Mouse (Mus musculus) neutrophil, adult 59 days (primary cell): ENCODE results near the gene Fance. TPM values are rescaled to one million over a fixed set of nuclear protein-coding genes. Genes with fewer than 3 reads are reported as not detected.

Source experiments
- total RNA-seq, 2 experiments: library from RNA; stranded (reverse); gene quantifications; 1 replicate in 1 of 2; 2 replicates in 1 of 2; pipeline ENCODE4 v1.2.4; 2023

The Fance gene
- 10 to 100 TPM; 14.2 to 14.9 TPM for total RNA-seq

DNA sequence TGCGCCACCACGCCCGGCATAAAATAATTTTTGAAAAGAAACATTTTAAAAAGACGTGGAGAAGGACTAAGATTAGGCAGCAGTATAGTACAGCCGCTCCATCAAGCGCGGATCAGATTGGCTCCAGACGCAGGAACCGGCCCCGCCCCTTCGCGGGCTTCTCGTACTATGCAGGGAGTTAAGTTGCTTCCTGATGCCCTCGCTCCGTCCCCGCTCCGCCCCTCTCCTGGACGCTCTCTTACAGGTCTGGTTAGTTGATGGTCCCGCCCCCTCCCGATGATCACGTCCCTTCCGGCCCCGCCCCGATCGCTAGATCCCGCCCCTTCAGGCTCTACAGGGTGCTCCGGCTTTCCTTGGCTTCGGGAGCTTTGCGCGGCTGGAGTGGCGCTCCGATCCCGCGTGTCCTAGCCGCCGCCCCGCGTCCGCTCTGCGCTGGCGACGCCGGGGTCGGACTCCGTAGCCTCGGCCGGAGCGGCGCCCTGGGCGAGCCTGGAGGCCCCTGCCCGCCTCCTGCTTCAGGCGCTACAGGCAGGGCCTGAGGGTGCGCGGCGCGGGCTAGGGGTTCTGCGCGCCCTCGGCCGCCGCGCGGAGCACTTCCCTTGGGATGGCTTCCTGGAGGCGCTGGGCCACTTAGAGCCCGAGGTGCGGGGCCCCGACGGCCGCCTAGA is at the start of gene Fance:
Gene Fance (plus strand): TSS at position 308 of the 668 bp plus-strand sequence.

DNA sequence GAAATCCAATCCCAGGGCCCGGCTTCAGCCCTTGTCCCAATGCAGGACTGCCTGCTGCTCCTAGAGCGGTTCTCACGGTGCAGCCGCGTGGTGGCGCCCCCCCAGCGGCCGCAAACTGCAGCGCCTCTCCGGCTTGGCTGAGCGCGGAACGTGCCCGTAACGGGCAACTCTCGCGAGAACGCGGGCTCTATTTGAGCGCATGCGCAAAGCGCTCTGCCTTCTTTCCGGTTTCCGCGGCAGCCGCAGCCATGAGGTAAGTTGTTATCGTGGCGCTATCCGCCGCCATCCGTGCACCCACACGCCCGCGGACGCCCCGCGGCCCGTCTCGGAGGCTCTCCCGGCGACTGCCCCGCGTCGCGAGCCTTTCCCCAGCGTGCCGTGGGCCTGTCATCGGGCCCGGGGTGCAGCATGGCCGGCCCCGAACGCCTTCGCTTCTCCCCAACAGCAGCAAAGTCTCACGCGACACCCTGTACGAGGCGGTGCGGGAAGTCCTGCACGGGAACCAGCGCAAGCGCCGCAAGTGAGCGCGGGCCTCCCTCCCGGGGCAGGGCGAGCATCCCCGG is 15.1 kb downstream of the Fance start, which contains the start of gene Rpl10a:
Gene Rpl10a (plus strand): TSS at position 106 of the 563 bp plus-strand sequence.

DNA sequence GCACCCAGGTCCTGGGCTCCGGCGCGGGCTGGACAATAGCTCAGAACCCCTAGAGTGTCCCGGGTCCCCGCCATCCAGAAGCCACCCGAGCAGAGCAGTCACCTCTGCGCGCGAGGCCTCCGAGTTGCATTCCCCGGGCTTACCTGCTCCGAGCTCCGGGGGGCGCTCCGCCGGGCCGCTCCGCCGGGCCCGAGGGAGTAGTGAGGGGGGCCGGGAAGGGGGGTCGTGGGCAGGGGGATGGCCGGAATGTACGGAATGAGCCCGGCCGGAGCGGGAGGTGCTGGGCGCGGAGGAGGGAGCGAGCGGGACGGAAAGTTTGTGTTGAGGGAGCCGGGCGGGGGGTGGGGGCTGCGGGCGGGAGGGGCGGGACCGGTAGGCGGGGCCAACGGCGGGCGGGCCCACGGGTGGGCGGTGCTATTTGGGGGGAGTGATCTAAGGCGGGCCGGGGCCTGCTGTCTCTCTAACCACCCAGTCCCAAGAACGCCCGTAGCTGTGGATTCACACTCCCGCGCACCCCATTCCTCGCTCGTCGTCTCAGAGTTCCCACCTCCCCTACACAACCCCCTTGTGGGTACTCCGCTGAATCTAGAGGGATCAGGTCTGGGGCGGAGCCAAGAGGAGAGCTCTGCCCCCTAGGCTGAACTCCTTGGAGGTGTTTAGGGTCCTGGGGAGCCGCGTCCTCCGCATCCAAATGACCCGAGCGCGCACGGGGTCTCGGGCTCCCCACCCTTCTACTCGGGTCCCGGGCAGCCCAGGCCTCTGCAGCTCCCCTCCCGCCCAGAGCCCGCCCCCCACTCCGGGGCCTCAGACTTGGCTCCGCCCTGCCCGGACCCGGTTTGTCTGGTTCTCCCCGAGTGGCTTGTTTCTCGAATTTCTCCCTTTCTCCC is 37.4 kb downstream of the Fance start, which contains the start of gene Tead3:
Gene Tead3 (minus strand): TSS at position 352 of the 887 bp plus-strand sequence.

DNA sequence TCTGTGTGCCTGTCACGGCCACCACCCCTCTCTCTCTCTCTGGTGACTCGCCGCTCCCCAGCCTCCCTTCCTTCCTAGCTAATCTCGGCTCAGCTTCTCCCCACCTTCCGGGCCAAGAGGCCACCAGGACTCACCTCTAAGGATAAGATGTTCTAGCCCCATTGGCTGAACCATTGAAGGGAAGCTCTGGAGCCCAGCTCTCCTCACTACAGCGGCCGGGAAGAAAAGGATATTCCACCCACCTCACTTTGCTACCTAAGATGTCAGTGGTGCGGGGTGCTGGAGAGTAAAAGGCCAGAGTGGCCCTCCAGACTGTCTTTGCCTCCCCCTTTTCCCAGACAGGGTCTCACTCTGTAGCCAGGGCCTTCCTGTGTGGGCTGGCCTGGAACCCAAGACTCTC is 51.8 kb downstream of the Fance start, which contains the start of gene Tulp1:
Gene Tulp1 (minus strand): TSS at position 101 of the 400 bp plus-strand sequence.

Other genes with a start within 250 kb of the Fance start
- gene Tcp11, start 232.9 kb upstream of the Fance start, total RNA-seq = 1 to 10 TPM in 1 of 2 experiments, under 1 TPM in 1; 0.55 to 1.0 TPM
- gene Scube3, start 171.4 kb upstream of the Fance start, total RNA-seq = not detected
- gene Zfp523, start 136.4 kb upstream of the Fance start, total RNA-seq = 10 to 100 TPM; 12.1 to 14.1 TPM
- gene Def6, start 105.7 kb upstream of the Fance start, total RNA-seq = 100 to 1,000 TPM in 1 of 2 experiments, 10 to 100 TPM in 1; 96.9 to 106 TPM
- gene Ppard, start 80.8 kb upstream of the Fance start, total RNA-seq = 10 to 100 TPM; 22.3 to 26.8 TPM
- gene Rpl10a, start 15.0 kb downstream of the Fance start, total RNA-seq = 100 to 1,000 TPM; 528 to 601 TPM
- gene Tead3, start 37.3 kb downstream of the Fance start, total RNA-seq = 1 to 10 TPM in 1 of 2 experiments, under 1 TPM in 1; 0.55 to 1.7 TPM
- gene Tulp1, start 51.7 kb downstream of the Fance start, total RNA-seq = not detected
- gene Fkbp5, start 204.0 kb downstream of the Fance start, total RNA-seq = 10 to 100 TPM; 36.3 to 46.3 TPM
- 1 to 10 TPM; 1.9 to 2.3 TPM for gene Armc12, start 217.3 kb downstream of the Fance start, total RNA-seq
- not detected for gene Clpsl2, start 235.9 kb downstream of the Fance start, total RNA-seq
- gene Clps, start 247.2 kb downstream of the Fance start, total RNA-seq = not detected